Mouse (Mus musculus) heart, adult 8-10 months (tissue): ENCODE measurements around the gene Ino80b. TPM values are rescaled to one million over a fixed set of nuclear protein-coding genes. Genes with fewer than 3 reads are reported as not detected.

Experiments
- DNase-seq: peaks from one replicate; pipeline ENCODE4 v3.0.0; 2022; ENCODE audit warnings: low spot score
- microRNA-seq: library from miRNA; unstranded; fragments of <30 nt; microRNA quantifications from one replicate; pipeline ENCODE4 v1.2.0, GENCODE M21; 2022
- total RNA-seq, 4 experiments: library from RNA; stranded (reverse); gene quantifications; 2 replicates each; pipeline ENCODE4 v1.2.4; 2022

The Ino80b gene
- total RNA-seq, 4 experiments from 2014 or later: 11.3 to 19.5 (median 15.3) TPM

- DNase-seq: no peak
Observed at GRCm38 (mm10) chr6:83086121-83087035, 38.9 kb downstream of the Ino80b start, which contains the start of gene Lbx2. Gene Lbx2, plus strand, starts transcription at chr6:83086367.

GRCm38 (mm10) chr6:83084477-83084876, 40.8 kb downstream of the Ino80b start:
- DNase-seq: no peak

- no peak for DNase-seq
Observed at GRCm38 (mm10) chr6:83083497-83083896, 41.7 kb downstream of the Ino80b start.

GRCm38 (mm10) chr6:83080210-83080609, 45.0 kb downstream of the Ino80b start:
- DNase-seq: no peak

GRCm38 (mm10) chr6:83078324-83078858, 46.8 kb downstream of the Ino80b start:
- DNase-seq: peak; percentile 99

GRCm38 (mm10) chr6:83077630-83078323, 47.5 kb downstream of the Ino80b start, which contains the start of gene Pcgf1:
Gene Pcgf1, plus strand, starts transcription at chr6:83077869.
- DNase-seq: peak; percentile 23

- no peak for DNase-seq
Observed at GRCm38 (mm10) chr6:83074979-83075378, 50.3 kb downstream of the Ino80b start.

Small RNA genes lying within 50 kb of the gene (microRNA-seq; reads per million reads assigned to microRNA genes)
- not detected for gene Mir3470a

Other genes with a start within 250 kb of the Ino80b start
- gene Sema4f, start 185.7 kb downstream of the Ino80b start, total RNA-seq: under 1 TPM in 3 of 4 experiments, not detected in 1; 0.17 to 0.31 (median 0.22) TPM
- gene M1ap, start 178.5 kb downstream of the Ino80b start, total RNA-seq: not detected
- 1 to 10 TPM; 1.9 to 2.2 (median 2.0) TPM for gene Dok1, start 92.0 kb downstream of the Ino80b start, total RNA-seq
- 1 to 10 TPM; 1.7 to 2.6 (median 2.0) TPM for gene Loxl3, start 91.3 kb downstream of the Ino80b start, total RNA-seq
- 10 to 100 TPM; 63.1 to 78.6 (median 72.3) TPM for gene Aup1, start 70.9 kb downstream of the Ino80b start, total RNA-seq
- 10 to 100 TPM; 33.9 to 37.7 (median 34.7) TPM for gene Htra2, start 70.2 kb downstream of the Ino80b start, total RNA-seq
- gene Dqx1, start 67.6 kb downstream of the Ino80b start, total RNA-seq: 1 to 10 TPM in 1 of 4 experiments, under 1 TPM in 3; 0.55 to 1.4 (median 0.84) TPM
- under 1 TPM in 1 of 4 experiments, not detected in 3; 0.16 TPM for gene Tlx2, start 55.1 kb downstream of the Ino80b start, total RNA-seq
- gene Pcgf1, start 47.6 kb downstream of the Ino80b start, total RNA-seq: 1 to 10 TPM; 7.6 to 9.8 (median 8.5) TPM
- gene Lbx2, start 39.1 kb downstream of the Ino80b start, total RNA-seq: 1 to 10 TPM in 3 of 4 experiments, under 1 TPM in 1; 0.90 to 2.9 (median 1.3) TPM
- 1 to 10 TPM in 3 of 4 experiments, under 1 TPM in 1; 0.72 to 2.8 (median 1.3) TPM for gene Ccdc142, start 23.8 kb downstream of the Ino80b start, total RNA-seq
- 1 to 10 TPM in 3 of 4 experiments, under 1 TPM in 1; 0.57 to 1.9 (median 1.2) TPM for gene Gm42688, start 23.8 kb downstream of the Ino80b start, total RNA-seq
- gene Mrpl53, start 16.4 kb downstream of the Ino80b start, total RNA-seq: 100 to 1,000 TPM; 132 to 143 (median 140) TPM
- 10 to 100 TPM in 1 of 4 experiments, 1 to 10 TPM in 3; 6.0 to 10.3 (median 8.0) TPM for gene Mogs, start 9.9 kb downstream of the Ino80b start, total RNA-seq
- 10 to 100 TPM; 75.5 to 91.1 (median 82.0) TPM for gene Wbp1, start 3.9 kb downstream of the Ino80b start, total RNA-seq
- 1 to 10 TPM; 4.8 to 5.4 (median 5.3) TPM for gene Rtkn, start 10.0 kb upstream of the Ino80b start, total RNA-seq
- gene Wdr54, start 31.0 kb upstream of the Ino80b start, total RNA-seq: 1 to 10 TPM; 2.1 to 2.6 (median 2.4) TPM
- gene 1700003E16Rik, start 31.0 kb upstream of the Ino80b start, total RNA-seq: under 1 TPM; 0.16 to 0.41 (median 0.18) TPM
- 100 to 1,000 TPM; 120 to 137 (median 134) TPM for gene Dctn1, start 40.5 kb upstream of the Ino80b start, total RNA-seq
- not detected for gene Slc4a5, start 94.4 kb upstream of the Ino80b start, total RNA-seq
- gene Mthfd2, start 200.5 kb upstream of the Ino80b start, total RNA-seq: 1 to 10 TPM; 1.0 to 2.2 (median 1.9) TPM
- 10 to 100 TPM; 15.5 to 28.4 (median 20.2) TPM for gene Mob1a, start 200.6 kb upstream of the Ino80b start, total RNA-seq
- 100 to 1,000 TPM; 295 to 417 (median 378) TPM for gene Bola3, start 223.7 kb upstream of the Ino80b start, total RNA-seq